Mouse (Mus musculus) CH12.LX (cell line): ENCODE results near the gene Tmem258.

Experiments used
- CHD2 ChIP-seq: IDR thresholded peaks from 2 replicates; pipeline ENCODE4 v1.6.1; 2011; ENCODE audit warnings: low read length, improper control_type of control experiment
- CTCF ChIP-seq, 2 experiments: IDR thresholded peaks in 1 of 2; conservative IDR thresholded peaks in 1 of 2; 2 replicates each; pipeline ENCODE4 v1.5.1; 2011 to 2012; ENCODE audit warnings: low read depth in 2 of 2, low read length in 2 of 2, improper control_type of control experiment in 1 of 2, inconsistent platforms in 1 of 2, mild to moderate bottlenecking in 1 of 2, moderate library complexity in 1 of 2
- E2F4 ChIP-seq: IDR thresholded peaks from 2 replicates; pipeline ENCODE4 v1.6.1; 2011; ENCODE audit warnings: low read depth, low read length, improper control_type of control experiment; ENCODE audit not compliant: insufficient replicate concordance
- EP300 ChIP-seq: IDR thresholded peaks from 2 replicates; pipeline ENCODE4 v1.6.1; 2011; ENCODE audit warnings: low read length, improper control_type of control experiment
- GABPA ChIP-seq: IDR thresholded peaks from 2 replicates; pipeline ENCODE4 v1.6.1; 2012; ENCODE audit warnings: low read depth, low read length, improper control_type of control experiment, inconsistent platforms; ENCODE audit not compliant: insufficient replicate concordance
- KAT2A ChIP-seq: IDR thresholded peaks from 2 replicates; pipeline ENCODE4 v1.6.1; 2012; ENCODE audit warnings: low read length, improper control_type of control experiment, inconsistent platforms; ENCODE audit not compliant: insufficient replicate concordance
- MYC ChIP-seq: IDR thresholded peaks from 2 replicates; pipeline ENCODE4 v1.6.1; 2011; ENCODE audit warnings: low read depth, mild to moderate bottlenecking, improper control_type of control experiment, low read length
- NRF1 ChIP-seq: IDR thresholded peaks from 2 replicates; pipeline ENCODE4 v1.6.1; 2014; ENCODE audit warnings: low read depth, mild to moderate bottlenecking, inconsistent platforms, low read length, improper control_type of control experiment, moderate library complexity
- POLR2A ChIP-seq: IDR thresholded peaks from 2 replicates; pipeline ENCODE4 v1.6.1; 2011; ENCODE audit warnings: low read depth, mild to moderate bottlenecking, improper control_type of control experiment, low read length
- POLR2AphosphoS2 ChIP-seq: IDR thresholded peaks from 2 replicates; pipeline ENCODE4 v1.6.1; 2011; ENCODE audit warnings: low read depth, low read length, improper control_type of control experiment
- SMC3 ChIP-seq: IDR thresholded peaks from 2 replicates; pipeline ENCODE4 v1.6.1; 2011; ENCODE audit warnings: low read depth, low read length, improper control_type of control experiment
- TBP ChIP-seq: conservative IDR thresholded peaks from 2 replicates; pipeline ENCODE4 v1.6.1; 2011; ENCODE audit warnings: low read depth, low read length, improper control_type of control experiment
- USF1 ChIP-seq: IDR thresholded peaks from 2 replicates; pipeline ENCODE4 v1.6.1; 2014; ENCODE audit warnings: low read depth, mild to moderate bottlenecking, inconsistent platforms, low read length, improper control_type of control experiment
- ZC3H11A ChIP-seq: IDR thresholded peaks from 2 replicates; pipeline ENCODE4 v1.6.1; 2012; ENCODE audit warnings: low read depth, mild to moderate bottlenecking, inconsistent platforms, low read length, improper control_type of control experiment

GRCm38 (mm10) chr19:10238477-10238876, 34.7 kb downstream of the Tmem258 start:
- no peak for TF ChIP-seq GABPA
- TF ChIP-seq POLR2A: no peak
- no peak for TF ChIP-seq EP300
- no peak for TF ChIP-seq POLR2AphosphoS2
- no peak for TF ChIP-seq CTCF (conservative IDR thresholded peaks at IDR 0.05 in 1 of 2, IDR thresholded peaks at IDR 0.05 in 1 of 2; ENCODE audit: low read depth in 2 of 2, low read length in 2 of 2)
- no peak for TF ChIP-seq USF1
- no peak for TF ChIP-seq ZC3H11A
- no peak for TF ChIP-seq E2F4
- TF ChIP-seq SMC3: no peak
- TF ChIP-seq NRF1: no peak
- TF ChIP-seq TBP: no peak
- TF ChIP-seq CHD2: no peak
- TF ChIP-seq KAT2A: no peak
- no peak for TF ChIP-seq MYC
